Mouse (Mus musculus): Measurements from ENCODE around the gene Arx. TPM values are rescaled to one million over a fixed set of nuclear protein-coding genes. Genes with fewer than 3 reads are reported as not detected.

The Arx gene
- total RNA-seq (2023; ENCODE audit: inconsistent age), result not detected in 4 replicates

GRCm38 (mm10) chrX:93286291-93286893 lies at the start of gene Arx:
Gene Arx (plus strand): TSS chrX:93286445.

Data from B cell, adult (primary cell).